Mouse (Mus musculus) embryonic fibroblast, embryonic 13.5 days (primary cell): ENCODE data around the gene Cryba4. TPM values are rescaled to one million over a fixed set of nuclear protein-coding genes. Genes with fewer than 3 reads are reported as not detected.

ENCODE experiments used
- H3K27ac ChIP-seq: 2 replicates; pipeline ENCODE4 v1.5.1; 2012; ENCODE audit warnings: low read length, control low read depth, inconsistent platforms; ENCODE audit not compliant: insufficient read depth
- H3K4me1 ChIP-seq: 2 replicates; pipeline ENCODE4 v1.6.1; 2011; ENCODE audit warnings: low read length; ENCODE audit not compliant: control insufficient read depth, insufficient read depth
- H3K4me3 ChIP-seq: 2 replicates; pipeline ENCODE4 v1.5.1; 2011; ENCODE audit warnings: mild to moderate bottlenecking, control low read depth, low read length; ENCODE audit not compliant: insufficient read depth
- CTCF ChIP-seq: IDR thresholded peaks from 2 replicates; pipeline ENCODE4 v1.5.1; 2011; ENCODE audit warnings: mild to moderate bottlenecking, control low read depth, low read length, moderate library complexity, borderline replicate concordance; ENCODE audit not compliant: insufficient read depth
- POLR2A ChIP-seq: IDR thresholded peaks from 2 replicates; pipeline ENCODE4 v1.6.1; 2011; ENCODE audit warnings: low read depth, mild to moderate bottlenecking, control low read depth, low read length, moderate library complexity
- polyA plus RNA-seq: library from polyadenylated mRNA; stranded (reverse); fragments of >200 nt; gene quantifications from 2 replicates; pipeline ENCODE4 v1.2.4, GENCODE M21; 2011; ENCODE audit warnings: low read depth; ENCODE audit not compliant: missing spikeins, insufficient read length

Gene Cryba4
- polyA plus RNA-seq = not detected in 2 replicates

- no peak for TF ChIP-seq CTCF
- no peak for TF ChIP-seq POLR2A
- H3K4me3 ChIP-seq = no peak within 1 kb of the TSS
- no peak within 1 kb of the TSS for H3K27ac ChIP-seq
- no peaks in the 10 kb centered on the region for H3K4me1 ChIP-seq
Measured at GRCm38 (mm10) chr5:112252400-112252799, at the start of gene Cryba4. TSS of gene Cryba4 (minus strand) at chr5:112252518.

GRCm38 (mm10) chr5:112301694-112302093 is 49.4 kb upstream of the Cryba4 start:
- Histone ChIP-seq H3K4me3 (no peak overlapping the region), H3K27ac (no peak overlapping the region), H3K4me1 (peaks cover 5% of the 10 kb centered on the region)
- TF ChIP-seq CTCF (no peak), POLR2A (no peak)

- H3K4me3 ChIP-seq = no peak overlapping the region
- H3K27ac ChIP-seq = no peak overlapping the region
- TF ChIP-seq CTCF = no peak
- peaks cover 6% of the 10 kb centered on the region for H3K4me1 ChIP-seq
Measured at GRCm38 (mm10) chr5:112300721-112301308, 48.5 kb upstream of the Cryba4 start.

- Histone ChIP-seq H3K4me1 (peaks cover 12% of the 10 kb centered on the region), H3K4me3 (no peak overlapping the region), H3K27ac (no peak overlapping the region)
- TF ChIP-seq POLR2A = no peak
- no peak for TF ChIP-seq CTCF
Measured at GRCm38 (mm10) chr5:112300112-112300511, 47.8 kb upstream of the Cryba4 start.

- H3K27ac ChIP-seq = no peak overlapping the region
- TF ChIP-seq CTCF = no peak
Measured at GRCm38 (mm10) chr5:112299399-112299798, 47.1 kb upstream of the Cryba4 start.

GRCm38 (mm10) chr5:112298226-112298988 is 46.1 kb upstream of the Cryba4 start:
- H3K27ac ChIP-seq = no peak overlapping the region

More at GRCm38 (mm10) chr5:112299399-112299798, 47.1 kb upstream of the Cryba4 start:
- Histone ChIP-seq H3K4me3 (no peak overlapping the region), H3K4me1 (peaks cover 15% of the 10 kb centered on the region)

GRCm38 (mm10) chr5:112297257-112297656 is 44.9 kb upstream of the Cryba4 start:
- TF ChIP-seq POLR2A = no peak
- TF ChIP-seq CTCF = no peak
- H3K4me1 ChIP-seq = peaks cover 15% of the 10 kb centered on the region
- no peak overlapping the region for H3K27ac ChIP-seq
- no peak overlapping the region for H3K4me3 ChIP-seq

More at GRCm38 (mm10) chr5:112298226-112298988, 46.1 kb upstream of the Cryba4 start:
- TF ChIP-seq POLR2A (no peak), CTCF (no peak)
- peaks cover 15% of the 10 kb centered on the region for H3K4me1 ChIP-seq
- no peak overlapping the region for H3K4me3 ChIP-seq

- TF ChIP-seq CTCF (no peak), POLR2A (no peak)
- peaks cover 15% of the 10 kb centered on the region for H3K4me1 ChIP-seq
Measured at GRCm38 (mm10) chr5:112296404-112297181, 44.3 kb upstream of the Cryba4 start.

GRCm38 (mm10) chr5:112295564-112295963 is 43.2 kb upstream of the Cryba4 start:
- Histone ChIP-seq H3K27ac (no peak overlapping the region), H3K4me3 (no peak overlapping the region), H3K4me1 (peaks cover 15% of the 10 kb centered on the region)
- TF ChIP-seq CTCF (no peak), POLR2A (no peak)

More at GRCm38 (mm10) chr5:112296404-112297181, 44.3 kb upstream of the Cryba4 start:
- no peak overlapping the region for H3K27ac ChIP-seq
- H3K4me3 ChIP-seq = no peak overlapping the region

- Histone ChIP-seq H3K4me3 (no peak overlapping the region), H3K27ac (no peak overlapping the region), H3K4me1 (peaks cover 15% of the 10 kb centered on the region)
- TF ChIP-seq CTCF = no peak
- TF ChIP-seq POLR2A = no peak
Measured at GRCm38 (mm10) chr5:112295162-112295561, 42.8 kb upstream of the Cryba4 start.
